Mouse (Mus musculus) erythroblast, adult 5-6 weeks (primary cell): ENCODE measurements around the gene Camk1g. TPM values are rescaled to one million over a fixed set of nuclear protein-coding genes. Genes with fewer than 3 reads are reported as not detected.

ENCODE experiments used
- ATAC-seq: replicated peaks from 2 replicates; pipeline ENCODE4 v1.8.0; 2016; ENCODE audit warnings: moderate number of reproducible peaks, mild to moderate bottlenecking, moderate TSS enrichment, inconsistent platforms; ENCODE audit not compliant: poor library complexity, low FRiP score, severe bottlenecking
- total RNA-seq, 2 experiments: library from RNA; stranded (forward) in 1 of 2; stranded (reverse) in 1 of 2; fragments of 150-400 nt in 1 of 2; fragments of 200-764, 138-1000 nt in 1 of 2; gene quantifications; 2 replicates each; pipeline versions ENCODE4 v1.2.3 to v1.2.4; 2015 to 2017; ENCODE audit warnings: low replicate concordance in 2 of 2

Gene Camk1g
- total RNA-seq (2015; ENCODE audit: low replicate concordance) (not detected in 2 replicates), total RNA-seq (2017; ENCODE audit: low replicate concordance) (not detected in 2 replicates)

DNA sequence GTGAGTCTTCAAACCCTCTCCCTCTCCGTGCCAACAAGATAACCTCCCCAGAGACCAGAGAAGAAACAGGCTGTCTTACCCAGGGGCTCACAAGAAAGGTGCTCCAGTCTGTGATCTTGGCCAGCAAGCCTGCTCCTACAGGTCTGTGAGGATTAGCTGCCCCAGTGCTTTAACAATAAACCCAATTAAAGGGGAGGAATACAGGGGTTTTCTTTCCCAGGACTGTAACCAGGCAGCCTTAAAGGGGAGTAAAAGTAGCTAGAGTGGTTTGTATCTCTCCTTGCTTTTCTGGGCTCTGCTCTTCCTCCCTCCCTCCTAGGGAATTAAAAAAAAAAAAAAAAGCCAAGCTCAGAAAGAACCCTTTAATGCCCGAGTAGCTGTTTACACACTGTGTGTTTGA lies at the start of gene Camk1g:
Gene Camk1g, minus strand, starts transcription at position 203 of the 400 bp plus-strand sequence.
- ATAC-seq: no peak

DNA sequence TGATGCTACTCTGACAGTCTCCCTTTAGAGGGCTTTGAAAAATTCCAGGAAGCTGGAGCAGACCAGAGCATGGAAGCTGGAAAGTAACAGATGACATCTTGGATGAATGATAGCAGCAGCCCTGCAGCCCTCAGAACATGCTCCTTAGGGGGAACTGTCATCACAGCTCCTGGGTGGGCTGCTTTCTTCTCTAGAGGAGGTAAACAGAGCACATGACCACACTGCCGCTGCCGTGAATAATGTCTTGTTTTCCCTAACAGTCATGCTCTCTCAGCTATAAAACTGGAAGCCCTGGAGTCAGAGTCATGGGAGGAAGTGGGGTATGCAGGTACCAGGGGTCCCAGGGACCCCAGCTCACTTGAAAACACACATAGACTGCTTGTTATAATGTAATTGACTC lies 49.1 kb upstream of the Camk1g start:
- no peak for ATAC-seq

DNA sequence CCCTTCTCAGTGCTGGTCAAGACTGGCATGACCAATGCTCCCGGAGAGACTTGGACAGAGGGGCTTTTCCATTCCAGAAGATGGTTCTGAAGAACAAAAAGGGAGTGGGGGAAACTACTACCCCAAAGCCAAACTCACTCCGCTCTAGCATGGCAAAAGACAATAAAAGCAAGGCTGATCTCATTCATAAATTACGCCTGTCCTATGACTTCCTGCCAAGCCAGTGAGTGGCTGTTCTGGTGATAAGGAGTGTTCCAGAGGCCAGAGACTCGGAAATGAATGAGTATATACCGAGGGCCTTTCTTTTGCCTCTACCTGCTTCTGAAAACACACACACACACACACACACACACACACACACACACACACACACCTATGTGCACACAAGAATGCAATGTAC lies 48.6 kb upstream of the Camk1g start:
- no peak for ATAC-seq

DNA sequence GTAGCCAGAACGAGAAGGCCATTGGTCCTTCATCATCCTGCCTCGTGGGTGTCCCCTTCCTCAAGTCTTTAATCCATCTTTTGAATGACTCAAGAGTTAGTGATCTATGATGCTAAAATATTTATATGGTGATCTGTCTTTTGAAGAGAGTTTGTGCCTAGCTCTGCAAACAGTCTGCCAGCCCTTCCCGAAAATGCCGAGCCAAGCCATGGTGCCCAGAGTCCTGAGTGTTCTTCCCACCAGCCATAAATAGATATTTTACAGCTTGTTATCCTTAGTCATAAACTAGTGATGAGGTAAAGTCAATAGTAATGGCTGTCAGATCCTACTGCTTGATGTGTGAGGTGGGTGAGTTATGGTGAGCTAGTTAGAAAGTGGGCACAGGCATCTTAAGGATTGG lies 44.0 kb upstream of the Camk1g start:
- ATAC-seq: no peak

DNA sequence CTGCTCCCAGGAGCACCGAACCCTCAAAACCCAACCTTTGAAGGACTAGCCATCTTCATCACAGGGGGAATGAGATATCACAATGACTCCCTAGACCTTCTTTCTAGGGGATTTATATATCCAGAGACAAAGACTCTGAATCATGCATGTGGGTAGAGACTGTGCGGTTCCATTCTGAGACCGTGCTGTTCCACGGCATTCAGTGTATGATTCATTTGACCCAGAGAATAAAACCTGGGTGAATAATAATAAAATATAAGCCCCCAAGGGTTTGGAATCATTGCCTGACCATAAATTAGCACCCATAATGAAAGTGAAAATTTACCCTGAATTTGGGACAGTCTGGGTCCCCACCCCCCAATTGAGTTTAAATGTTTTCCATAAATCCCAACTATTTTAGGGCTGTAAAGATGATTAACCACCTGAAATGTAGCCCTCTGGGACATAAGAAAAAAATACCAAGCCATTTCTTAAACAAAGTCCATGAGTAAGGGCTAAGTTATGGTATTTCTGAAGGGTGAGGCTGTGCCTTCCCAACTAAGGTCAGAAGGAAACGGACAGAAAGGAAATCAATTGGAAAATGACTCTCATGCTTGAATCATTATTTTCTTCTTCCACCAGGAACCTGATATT lies 43.4 kb upstream of the Camk1g start:
- no peak for ATAC-seq

DNA sequence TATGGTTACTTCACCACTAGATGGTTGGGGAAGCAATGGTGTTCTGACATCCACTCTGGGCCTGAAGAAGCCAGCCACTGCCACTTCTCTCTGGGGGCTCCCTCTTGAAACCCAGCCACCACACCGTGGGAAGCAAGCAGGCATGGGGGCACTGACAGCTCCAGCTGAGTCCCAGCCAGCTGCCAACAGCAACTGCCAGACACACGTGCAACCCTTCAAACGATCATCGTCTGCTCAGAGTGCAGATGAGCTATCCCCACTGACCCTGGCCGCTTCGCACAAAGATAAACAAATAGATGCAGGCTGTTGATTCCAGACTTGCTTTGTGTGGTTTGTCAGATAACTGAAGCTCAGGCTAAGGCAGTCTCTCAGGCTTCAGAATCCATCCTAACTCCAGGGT lies 37.4 kb upstream of the Camk1g start:
- ATAC-seq: no peak

DNA sequence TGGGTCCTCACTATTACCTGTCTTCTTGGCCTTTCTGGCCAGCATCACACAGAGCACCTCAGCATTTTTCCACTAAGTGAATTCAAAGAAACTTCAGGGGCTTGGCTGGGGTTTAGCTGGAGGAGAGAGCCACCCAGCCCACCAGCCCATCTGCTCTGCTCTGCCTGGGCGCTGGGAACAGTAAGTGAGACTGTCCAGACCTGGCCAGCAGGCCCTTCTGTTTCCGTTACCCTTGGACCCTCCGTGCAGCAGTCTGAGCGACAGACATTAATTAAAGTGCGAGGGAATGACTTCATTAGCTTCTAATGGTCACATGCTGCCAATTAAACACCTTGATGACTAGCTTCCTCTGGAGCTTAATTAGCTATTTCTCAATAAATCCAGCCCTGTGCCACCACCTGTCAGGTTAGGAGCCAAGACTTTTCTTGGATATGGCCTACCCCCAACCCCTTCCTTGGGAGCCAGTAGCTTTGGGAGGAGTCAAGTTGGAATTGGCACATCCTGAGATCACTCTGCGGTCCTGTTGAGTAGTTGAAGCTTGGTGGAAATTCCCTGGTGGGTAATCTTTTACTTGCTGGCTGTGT lies 36.1 kb upstream of the Camk1g start:
- ATAC-seq: no peak

DNA sequence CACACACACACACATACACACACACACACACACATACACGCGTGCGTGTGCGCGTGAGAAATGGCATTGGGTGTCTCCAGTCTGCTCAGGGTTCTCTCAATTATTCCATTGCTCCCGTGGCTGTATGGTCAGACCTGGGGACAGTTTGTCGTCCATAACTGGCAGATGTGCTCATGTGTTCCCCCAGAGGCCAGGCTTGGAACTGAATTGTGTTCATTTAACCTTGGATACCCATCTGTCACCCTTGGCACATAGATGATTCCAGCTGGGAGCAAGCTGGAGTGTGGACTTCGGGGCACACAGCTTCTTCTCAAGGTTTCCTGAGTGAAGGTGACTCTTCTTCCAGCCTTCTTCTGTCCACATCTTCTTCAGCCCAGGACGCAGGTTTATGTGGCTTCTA lies 31.6 kb upstream of the Camk1g start:
- no peak for ATAC-seq

DNA sequence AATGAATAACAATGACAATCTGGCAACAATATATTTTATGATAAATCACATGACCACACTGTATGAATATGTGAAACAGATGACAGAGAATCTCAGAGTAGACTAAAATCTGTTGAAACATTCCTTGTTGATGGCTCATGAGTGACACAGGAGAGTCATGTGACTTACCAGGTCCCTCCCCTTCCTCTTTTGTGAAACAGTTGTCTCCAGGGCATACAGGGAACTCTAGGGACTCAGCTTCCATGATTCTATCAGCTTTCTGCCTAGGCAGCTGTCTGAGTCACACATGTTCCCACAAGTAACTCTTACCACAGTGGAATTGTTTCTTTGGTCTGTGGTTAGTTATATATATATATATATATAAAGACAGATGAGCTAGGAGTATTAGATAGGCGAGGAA lies 30.2 kb upstream of the Camk1g start:
- ATAC-seq: no peak

DNA sequence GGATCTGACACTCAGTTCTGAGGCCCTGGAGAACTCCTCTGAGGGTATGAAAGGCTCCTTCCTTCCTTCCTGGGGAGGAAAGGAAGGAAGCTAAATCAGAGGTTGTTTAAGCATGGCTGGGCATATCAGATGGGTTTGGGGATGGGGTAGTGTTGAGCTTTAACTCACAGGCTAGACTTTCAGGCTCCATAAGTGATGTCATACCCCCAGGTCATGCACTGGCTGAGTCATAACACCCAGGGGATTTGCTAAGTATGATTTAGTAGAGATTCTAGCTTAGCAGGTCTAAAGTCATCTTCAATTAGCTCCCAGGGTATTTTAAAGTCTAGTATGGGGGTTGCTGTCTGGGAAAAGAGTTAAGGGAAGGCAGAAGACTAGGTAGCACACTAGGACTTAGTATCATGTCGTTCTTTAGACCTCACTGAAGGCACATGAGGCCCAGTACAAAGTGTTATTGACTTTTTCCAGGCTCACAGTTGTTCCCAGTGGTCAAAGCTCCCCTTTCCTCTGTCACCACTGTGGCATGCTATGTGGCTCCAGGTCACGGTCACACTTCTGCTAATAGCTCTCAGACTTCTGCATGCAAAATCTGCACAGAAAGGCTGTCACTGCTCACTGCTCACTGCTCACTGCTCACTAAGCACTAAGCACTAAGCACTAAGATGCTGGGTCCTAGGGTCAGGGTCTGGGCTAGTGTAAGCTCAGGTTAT lies 28.8 kb upstream of the Camk1g start:
- no peak for ATAC-seq

DNA sequence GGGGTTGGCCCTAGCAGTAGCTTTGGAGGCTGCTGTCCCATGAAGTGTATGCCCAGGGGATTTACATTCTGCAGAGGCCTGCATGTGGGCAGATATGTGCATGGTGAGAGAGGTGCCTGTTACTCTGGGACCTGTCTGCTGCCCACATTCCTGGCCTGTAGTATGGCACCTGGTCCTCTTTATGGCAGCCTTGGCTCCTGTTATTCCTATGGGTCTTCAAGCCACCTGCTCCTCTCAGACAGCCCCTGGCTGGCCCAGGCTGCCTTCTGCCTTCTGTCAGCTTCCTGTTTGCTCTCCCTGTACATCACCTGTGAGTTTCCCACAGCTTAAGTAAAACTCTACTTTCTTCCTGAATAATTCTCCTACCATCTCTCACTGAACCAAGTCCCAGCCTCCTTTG lies 27.0 kb upstream of the Camk1g start:
- ATAC-seq: no peak

DNA sequence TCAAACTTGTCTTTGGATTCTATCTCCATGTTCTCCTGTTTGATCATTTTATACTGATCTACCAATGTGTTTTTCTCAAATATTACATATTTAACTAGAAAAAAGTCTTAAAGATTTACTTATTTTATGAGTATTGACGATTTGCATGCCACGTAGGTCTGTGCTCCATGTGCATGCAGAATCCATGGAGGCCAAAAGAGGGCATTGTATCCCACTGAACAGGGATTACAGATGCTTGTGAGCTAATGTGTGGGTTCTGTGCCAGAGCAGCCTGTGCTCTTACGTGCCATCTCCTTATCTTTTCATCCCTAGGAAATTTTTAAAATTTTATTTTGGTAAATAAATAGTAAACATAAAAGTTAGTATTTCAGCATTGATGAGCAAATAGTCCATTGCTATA lies 22.2 kb upstream of the Camk1g start:
- no peak for ATAC-seq

DNA sequence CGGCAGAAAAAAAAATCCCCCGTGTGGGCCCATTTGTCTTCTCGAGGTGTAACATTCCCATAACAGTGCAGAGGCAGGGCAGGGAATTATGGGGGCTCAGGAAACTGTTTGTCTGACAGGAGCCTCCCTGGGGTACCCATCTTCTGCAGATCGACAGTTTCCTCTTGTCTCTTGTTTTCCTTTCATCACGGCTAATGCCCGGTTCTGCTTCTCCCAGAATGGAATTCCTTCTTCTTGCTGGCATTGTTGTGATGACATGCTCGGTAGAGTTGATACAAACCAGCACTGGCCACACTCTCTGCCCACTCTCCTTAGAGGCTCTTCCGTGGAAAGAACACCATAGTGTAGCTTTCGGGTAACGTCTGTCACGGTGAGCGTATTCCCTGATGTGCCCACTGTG lies 19.9 kb upstream of the Camk1g start:
- no peak for ATAC-seq

DNA sequence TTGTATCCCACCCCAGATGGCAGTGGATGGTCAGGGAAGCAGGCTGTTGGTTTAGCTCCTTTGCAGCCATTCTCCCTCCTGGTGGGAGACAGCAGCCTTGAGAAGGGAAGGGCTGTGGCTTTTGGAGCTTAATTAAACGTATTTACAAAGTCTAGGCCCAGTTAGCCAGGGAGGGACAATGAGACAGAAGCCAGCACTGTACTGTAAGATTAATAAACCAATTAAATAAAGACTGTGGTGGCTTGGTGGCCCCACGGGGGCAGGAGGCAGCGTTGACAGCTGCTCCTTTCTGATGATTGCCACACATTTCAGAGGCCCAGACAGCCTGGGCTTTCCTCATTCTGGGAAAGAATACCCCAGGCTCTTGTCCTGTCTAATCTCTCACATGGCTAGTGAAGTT lies 19.4 kb upstream of the Camk1g start:
- ATAC-seq: no peak

DNA sequence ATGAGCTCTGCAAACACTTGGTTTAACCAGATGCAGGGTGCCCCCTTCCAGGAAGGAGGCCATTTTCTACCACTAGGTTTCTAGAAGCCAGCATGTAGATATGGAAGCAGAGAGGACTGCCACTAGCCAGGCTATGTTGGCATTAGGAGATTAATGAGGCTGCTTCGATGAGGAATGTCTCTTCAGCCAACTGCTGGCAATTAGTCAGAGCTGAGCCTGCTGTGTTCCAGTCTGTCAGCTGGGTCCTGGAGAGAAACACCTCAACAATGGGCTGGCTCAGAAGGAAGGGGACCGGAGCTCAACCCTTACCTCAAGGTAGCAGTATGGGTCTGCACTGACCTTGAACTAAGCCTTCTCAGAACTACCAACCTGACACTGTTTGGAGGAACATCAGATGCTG lies 17.1 kb upstream of the Camk1g start:
- no peak for ATAC-seq

DNA sequence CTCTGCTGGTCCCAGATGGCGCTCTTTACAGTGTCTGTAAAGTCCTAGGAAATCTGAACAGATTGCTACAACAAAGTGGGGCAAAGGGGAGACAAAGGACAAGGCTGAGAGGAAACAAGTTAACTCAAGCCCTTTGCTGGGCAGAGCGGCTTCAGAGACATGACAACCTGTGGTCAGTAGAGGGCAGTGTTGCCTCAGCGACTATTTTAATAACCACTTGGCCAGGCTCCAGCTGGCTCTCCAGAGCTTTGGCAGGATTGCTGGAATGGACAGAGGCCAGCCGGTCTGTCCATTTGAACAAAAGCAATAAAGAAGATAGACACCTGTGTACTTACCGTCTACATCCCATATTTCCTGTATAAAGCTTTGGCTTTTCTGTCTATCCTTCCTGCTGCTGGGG lies 16.0 kb upstream of the Camk1g start:
- ATAC-seq: no peak

DNA sequence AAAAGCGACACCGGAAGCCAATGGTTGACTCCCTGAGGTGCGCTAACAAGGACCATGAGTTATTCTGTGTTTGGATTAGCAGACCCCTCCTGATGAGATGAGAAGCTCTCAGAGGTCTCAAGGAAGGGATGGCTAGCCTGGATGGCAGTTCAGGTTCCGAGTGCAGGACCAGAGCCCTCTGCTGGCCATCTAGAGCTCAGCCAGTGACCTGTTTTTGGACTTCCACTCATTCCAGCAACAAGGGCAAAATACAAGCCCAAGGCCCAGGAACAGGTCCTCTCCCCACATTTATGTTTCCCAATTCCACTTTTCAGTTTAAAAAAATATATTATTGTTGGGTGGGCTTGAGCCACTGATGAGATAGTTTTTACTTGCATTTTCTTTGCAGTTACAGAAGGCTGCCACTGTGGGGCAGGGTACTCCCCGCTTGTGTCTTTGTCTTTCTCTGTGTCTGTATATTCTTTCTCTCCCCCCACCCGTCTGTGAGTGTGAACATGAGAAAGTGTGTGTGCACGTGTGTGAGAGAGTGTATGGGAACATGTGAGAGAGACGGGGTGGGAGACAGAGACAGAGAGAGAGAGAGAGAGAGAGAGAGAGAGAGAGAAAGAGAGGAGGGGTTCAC lies 12.9 kb upstream of the Camk1g start:
- ATAC-seq: no peak

DNA sequence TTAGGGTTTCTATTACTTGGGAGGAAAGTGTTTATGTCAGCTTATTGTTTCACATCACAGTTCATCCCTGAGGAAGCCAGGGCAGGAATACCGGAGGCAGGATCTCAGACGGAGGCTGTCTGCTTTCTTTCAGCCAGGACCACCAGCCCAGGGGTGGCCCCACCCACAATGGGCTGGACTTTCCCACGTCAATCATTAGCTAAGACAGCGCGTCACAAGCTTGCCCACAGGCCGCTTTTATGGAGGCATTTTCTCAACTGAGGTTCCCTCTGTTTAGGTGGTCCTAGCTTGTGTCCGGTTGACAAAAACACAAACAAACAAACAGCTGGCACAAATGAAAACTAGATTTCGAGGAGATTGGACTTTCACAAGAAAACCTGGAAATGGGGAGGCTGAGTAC lies 12.3 kb upstream of the Camk1g start:
- no peak for ATAC-seq

DNA sequence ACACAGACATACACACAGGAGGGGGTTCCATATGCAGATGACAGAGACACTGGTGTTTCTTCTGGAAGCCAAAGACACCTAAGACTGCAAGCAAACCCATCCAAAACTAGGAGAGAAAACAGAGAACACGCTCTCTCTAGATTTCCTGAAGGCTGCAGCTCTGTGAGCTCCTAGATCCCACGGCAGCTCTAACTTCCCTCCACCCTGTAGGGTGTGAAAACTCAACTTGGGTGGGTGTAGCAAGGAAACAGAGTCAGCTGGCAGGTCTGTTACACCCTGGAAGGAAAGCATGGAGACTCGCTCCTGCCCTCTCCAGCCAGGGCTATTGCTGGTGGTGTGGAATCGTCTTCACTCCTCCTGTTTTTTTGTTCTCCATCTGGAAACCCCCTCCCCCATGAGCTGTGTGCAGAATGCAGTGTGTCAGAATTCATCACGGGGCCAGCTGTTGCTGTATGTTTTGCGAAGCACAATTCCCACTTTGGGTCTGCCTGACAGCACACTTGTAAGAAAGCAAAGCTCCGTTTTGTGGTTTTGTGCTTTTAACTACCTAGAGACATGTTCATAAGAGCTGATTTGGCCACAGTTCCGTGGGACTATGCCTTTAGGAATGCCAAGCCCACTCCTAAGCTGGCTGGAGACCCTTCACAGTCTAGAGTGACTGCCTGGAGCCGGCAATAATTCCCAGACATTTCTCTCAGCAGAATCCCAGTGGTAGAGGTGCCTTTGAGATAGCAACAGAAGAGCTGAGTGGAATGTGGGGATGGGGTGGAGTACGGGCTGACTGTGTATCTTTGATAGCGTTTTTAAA lies 11.7 kb upstream of the Camk1g start:
- ATAC-seq: no peak

DNA sequence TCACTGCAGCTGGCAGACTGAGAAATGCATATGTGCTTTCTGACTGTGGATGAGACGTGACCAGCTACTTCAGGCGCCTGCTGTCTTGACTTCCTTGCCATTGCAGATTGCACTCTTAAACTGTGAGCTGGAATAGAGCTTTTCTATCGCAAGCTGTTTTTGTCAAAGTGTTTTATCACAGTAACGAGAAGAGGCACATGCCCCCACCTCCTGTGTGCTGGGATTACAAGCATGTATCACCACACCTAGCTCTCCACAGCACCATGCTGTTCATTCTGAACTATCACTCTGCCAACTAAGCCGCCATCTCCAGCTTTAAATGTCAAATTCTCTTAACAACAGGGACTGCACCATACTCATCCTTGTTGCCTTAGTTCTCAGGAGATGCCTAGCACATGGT lies 10.8 kb upstream of the Camk1g start:
- no peak for ATAC-seq
